Mouse (Mus musculus): ENCODE data around the gene Myo9a. TPM values are rescaled to one million over a fixed set of nuclear protein-coding genes. Genes with fewer than 3 reads are reported as not detected.
A peak's percentile ranks its signal among the peaks of the same experiment; 100 is the strongest.

The Myo9a gene
- 10 to 100 TPM; 31.8 to 42.8 TPM for polyA plus RNA-seq (2017; shearing (Covaris generic))

DNA sequence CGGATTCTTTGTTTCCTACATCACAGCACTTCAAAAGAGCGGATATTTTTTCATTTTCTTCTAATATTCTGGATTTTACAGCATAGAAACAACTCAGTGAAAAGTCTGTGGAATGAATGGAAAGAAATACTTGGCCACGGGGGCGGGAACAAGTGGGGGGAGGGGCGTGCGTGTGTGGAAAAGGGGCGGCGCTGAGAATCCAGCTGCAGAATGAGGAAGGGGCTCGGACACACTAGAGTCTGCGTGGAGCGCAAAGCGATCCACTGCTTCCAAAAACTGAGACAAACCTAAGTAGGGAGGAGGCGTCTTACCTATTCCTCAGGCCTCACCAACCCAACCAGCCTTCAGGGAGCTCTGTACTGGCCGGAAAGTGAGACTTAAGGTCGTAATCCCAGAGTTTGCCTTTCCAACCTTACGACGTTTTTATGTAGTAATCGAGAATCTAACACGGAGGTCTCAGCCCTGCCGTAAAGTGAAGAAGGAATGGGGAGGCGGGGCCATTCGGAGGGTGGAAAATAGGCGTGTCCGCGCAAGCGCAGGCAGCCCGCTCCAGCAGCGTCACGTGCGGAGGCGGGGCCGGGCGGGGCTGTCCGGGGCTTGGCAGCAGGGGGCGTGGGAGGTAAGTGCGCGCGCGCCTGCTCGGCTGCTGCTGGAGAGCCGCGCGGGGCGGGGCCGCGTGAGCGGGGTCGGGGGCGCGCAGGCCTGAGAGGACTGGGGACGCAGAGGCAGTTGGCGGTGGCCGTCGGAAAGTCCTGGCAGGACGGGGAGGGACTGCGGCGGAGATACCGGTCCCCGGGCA lies at the start of gene Myo9a, which contains the start of gene Senp8:
Myo9a (plus strand) TSS at position 630 of the 799 bp plus-strand sequence.
Senp8 (minus strand) TSS at position 444 of the 799 bp plus-strand sequence.
- peak; percentile 65 for ATAC-seq

DNA sequence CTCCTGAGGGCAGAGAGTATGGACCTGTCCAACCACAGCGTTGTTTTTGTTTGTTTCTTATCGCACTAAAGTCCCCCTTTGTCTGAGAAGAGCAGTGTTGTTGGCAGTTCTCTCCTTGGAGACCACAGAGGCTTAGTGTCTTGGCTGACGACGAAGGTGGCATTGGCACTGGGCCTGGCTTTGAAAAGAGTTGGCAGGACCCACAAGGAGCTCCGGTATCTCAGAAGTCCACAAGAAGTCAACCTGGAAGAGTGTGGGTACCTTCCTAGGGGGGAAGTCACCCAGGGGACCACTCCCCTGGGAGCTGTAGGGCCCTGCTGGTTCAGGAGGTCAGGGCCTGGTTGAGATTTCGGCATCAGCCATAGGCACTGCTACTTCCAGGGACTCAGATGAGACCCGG lies 49.6 kb upstream of the Myo9a start:
- no peak for ATAC-seq

DNA sequence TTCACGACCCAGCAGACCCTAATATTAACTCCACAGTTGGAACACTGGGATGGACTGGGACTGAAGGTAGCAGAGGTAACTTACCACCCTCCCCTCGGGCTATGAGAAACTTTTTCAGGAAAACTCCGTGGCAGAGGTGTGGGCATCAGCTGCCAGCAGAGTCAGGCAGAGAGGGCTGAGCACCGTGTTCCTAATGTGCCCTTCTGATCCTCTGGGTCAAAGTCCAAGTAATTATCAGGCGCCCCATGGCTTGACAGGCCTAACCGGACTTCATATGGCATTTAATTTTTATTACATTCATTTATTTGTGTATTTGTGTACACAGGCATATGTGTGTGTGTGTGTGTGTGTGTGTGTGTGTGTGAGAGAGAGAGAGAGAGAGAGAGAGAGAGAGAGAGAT lies 47.6 kb upstream of the Myo9a start:
- no peak for ATAC-seq

DNA sequence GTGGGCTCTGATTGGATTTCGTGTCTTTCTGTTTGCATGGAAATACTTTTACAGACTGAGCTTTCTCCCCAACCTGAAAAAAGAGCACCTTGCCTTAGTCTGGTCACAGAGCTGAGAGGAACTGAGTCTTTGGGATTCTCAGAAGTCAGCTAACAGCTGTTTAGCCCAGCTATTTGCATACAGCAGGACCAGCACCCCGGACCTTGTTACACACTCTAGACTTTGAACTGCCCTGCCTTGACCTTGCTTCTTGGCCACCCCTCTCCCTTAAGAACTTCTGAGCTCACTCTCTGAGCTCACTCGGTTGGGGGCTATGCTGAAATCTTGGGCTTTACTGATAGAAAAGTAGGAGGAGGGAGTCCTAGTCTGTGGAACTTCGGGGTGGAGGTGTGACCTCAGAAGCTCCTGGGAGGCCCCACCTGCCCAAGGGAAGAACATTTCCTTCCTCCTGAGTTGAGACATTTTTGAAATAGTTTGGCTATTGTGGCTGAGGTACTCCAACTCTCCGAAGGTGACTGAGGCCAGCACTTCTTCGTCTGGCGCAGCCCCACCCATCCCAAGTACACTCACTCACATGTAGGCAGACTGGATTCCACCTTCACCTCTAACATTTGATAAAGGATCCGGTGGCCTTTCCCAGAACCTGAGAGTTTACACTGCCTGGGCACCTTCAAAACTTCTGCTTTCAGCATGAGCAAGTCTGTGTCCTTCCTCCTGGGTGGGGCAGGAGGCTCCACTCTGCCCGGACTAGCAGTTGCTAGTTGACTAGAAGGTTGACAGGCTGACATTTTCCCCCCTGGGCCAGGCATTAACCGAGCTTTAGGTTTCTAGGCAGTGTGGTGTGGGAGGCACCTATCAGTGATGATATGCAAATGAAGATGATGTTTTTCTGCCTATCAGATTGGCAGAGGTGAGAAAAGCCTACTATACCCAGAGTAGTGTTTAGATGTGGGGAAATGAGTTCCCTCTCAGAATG lies 43.6 kb upstream of the Myo9a start:
- ATAC-seq, result no peak

DNA sequence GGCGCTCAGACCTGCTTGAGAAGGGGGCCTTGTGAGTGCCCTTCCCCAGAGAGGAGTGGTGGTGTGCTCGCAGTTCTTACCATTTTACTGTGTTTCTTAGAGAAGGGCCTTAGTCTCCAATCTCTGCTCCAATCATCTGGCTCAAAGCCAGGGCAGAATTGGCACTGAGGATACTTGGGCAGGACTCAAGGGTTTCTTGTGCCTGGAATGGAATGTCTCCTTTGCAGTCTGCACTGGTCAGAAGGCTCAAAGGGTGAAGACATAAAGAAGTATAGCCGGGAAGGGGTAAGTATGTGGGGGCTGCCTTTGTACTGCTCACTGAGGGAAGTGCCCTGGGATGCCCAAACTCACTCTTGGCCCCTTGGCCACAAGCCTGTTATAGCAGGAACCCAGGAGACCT lies 41.5 kb upstream of the Myo9a start:
- no peak for ATAC-seq

DNA sequence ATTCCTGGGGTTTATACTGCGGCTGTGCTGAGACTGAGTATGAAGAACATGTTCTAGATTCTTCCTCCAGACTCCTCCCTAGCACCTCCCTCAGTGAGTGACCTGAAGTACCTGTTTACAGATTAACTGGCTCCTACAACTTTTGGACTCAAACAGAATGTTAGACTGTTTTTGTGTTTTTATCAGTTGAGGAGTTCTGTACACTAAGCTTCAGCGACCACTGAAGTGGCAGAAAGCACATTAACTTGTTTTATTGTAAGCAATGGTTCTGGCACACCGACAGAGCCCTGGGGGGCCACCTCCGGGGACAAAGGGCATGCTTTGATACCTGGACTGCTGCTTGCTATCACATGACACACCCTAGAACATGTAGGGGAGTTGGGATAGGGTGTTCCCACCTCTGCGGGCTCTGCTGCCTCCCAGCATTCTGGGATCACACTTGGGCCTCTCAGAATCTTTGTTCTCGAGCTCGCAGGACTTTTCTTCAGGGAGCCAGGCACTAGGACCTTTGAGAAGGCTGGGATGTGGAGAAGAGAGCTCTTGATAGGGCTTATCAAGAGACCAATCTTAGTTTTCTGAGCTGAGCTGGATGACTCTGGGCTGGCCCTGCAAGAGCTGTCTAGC lies 34.3 kb upstream of the Myo9a start:
- no peak for ATAC-seq

DNA sequence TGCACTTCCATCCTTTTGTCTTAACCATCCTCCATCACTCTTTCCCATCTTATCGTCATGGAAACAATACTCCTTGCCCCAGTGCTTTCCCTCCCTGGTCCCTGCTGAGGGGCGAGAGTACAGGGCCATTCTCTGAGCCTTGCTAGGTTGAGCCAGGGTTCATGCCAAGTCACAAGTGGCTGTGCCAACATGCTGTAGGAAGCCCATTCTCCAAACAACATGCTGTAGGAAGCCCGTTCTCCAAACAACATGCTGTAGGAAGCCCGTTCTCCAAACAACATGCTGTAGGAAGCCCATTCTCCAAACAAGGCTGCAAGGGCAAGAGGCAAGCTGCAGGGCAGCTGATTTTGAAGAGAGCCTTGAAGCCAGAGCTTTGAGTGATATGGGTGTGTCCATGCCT lies 32.5 kb upstream of the Myo9a start:
- no peak for ATAC-seq

DNA sequence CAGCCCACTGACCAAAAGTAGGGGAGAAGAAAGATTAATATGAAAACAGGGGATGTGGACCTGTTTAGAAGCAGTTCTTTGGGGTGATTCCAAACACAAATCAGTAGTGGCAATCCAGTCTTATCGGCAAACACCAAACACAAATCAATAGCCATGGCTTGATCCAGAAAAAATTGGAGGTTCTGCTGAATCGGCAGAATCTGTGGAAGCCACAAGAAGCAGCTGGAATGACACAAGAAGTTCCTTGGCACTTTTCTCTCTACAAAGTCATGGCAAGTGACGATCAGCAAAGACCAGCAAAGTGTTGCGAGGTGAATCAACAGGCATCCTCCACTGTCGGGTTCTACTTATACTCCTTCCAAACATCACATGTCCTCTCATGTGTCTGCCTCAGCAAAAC lies 29.6 kb upstream of the Myo9a start:
- no peak for ATAC-seq

DNA sequence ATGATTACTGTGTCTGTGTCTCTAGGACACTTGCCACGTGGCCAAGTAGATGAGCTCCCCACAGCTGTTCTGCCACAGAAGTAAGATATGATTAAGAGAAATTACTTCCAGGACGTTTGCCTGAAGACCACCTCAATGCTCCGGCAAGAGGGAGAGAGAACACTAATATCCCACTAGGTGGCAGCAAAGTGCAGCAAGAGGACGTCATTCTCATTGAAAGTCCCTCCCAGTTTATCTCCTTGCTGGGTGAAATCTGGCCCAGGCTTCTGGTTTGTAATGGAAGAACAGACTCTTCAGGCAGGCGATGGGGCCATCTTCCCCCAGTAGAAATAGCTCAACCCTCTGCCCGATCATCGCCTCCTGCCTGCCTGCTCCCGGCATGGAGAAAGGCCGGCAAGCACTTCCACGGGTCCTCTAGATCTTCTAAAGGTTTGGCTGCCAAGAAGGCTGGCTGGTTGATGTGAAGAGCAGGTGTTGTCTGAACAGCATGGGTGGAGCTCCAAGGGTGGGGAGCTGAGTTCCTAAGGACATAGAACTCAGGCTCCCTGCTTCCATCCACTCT lies 27.5 kb upstream of the Myo9a start:
- ATAC-seq, result no peak

DNA sequence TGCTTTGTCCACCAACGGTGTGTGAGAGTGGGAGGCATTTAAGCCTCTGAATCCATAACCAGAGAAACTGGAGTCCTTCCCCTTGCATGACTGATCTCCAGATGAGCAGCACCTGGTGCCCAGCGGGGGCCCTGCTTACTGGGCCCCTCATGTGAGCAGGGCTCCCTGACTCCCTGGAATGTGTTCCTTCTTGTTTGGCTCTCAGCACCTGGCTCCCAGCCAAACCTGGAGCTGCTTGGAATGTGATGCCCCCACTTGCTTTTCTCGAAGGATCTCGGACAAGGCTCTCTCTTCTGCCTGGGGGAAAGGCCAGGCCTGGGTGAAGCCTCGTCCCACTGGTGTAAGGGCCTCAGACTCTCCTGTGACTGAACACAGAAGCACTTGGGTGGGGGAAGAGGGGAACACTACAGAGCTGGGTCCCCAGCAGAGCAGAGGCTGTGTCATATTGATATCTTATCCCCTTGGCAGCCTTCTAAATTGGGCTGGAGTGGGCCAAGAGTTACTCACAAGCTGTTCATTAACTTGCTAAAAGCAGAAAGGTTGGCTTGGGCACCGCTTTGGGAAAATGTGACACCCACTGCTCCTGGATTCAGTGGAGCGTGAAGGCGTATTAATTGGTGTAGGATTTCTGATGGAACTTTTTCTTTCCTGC lies 26.8 kb upstream of the Myo9a start:
- no peak for ATAC-seq

DNA sequence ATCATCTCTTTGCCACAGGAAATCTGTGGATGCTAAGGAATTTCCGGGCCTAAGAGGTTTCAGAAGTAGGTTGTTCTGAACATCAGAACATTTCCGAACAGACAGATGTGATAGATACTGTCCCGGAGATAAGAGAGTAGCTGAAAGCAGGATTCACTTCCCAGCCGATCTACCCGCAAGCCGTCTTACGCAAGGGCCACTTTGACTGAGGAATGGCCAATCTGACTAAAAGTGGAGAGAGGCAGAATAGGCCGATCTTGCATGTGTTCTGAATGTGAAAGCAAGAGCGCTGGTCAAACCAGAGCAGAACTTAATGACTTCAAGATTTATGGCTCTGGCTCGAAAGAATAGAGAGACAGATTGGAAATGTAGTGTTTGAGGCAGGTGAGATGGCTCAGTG lies 25.2 kb upstream of the Myo9a start:
- ATAC-seq, result no peak

DNA sequence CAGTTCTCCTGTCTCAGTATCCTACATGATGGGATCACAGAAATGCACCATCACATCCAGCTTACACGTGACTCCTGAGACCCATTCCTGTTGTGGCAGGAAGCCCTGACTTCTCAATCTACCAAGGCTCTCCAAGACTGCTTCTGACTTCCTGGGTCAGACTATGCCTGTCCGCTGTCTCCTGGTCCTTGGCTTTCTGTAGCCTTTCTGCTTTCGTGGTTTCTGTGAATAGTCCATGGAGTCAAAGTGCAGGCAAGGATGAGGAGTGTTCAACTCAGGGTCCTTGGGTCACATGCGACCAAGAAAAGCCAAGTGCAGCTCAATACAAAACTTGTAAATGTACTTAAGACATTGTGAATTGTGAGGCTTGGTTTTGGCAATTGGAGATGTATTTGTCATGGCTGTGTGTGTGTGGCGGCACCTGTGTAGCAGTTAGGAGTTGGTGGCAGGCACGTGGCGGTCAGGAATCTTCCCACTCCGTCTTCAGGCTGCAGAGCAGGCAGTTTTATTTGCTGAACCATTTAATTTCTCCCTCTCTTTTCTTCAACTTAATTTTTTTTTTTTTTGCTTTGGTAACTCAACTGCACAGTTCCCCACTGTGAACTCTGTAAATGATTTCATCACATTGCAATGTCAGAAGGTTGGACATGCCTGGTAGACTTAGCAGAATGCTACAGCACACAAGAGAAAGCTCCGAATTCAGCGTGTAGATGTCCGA lies 23.0 kb upstream of the Myo9a start:
- ATAC-seq, result no peak

DNA sequence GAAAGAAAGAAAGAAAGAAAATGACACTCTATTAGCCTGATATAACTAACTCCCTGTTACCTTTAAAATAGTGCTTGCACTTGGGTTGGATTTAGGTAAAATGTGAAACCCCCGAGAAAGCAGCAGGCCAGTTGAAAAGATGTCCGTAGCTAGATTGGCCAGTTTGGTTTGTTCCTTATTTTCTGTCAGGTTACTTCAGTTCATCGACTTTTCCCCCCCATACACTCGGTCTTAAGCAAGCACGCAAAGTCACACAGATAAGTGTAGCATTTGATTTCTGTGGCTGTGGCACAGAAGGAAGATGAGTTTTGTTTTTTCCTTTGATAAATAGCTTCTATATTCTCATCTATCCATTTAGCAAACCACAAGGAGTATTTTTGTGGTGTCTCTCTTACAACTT lies 19.6 kb upstream of the Myo9a start:
- ATAC-seq, result no peak

DNA sequence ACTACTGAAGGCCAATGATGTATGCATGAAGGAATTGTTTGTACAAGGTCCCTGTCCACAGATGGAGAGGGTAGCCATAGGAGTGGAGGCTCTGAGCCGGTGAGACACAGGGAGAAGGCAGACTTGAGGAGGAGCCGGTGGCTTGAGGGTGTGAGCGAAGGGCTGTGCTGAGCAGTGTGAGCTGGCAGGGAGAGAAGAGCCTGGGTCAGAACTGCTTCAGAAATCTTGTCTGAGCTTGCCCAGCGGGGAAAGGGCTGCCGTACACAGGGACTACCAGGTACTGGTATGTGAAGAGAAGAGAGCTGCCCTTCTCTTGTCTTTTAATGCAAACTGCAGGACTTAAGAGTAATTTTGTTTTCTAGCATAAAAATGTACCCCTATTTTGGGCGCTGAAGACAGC lies 17.6 kb upstream of the Myo9a start:
- no peak for ATAC-seq

DNA sequence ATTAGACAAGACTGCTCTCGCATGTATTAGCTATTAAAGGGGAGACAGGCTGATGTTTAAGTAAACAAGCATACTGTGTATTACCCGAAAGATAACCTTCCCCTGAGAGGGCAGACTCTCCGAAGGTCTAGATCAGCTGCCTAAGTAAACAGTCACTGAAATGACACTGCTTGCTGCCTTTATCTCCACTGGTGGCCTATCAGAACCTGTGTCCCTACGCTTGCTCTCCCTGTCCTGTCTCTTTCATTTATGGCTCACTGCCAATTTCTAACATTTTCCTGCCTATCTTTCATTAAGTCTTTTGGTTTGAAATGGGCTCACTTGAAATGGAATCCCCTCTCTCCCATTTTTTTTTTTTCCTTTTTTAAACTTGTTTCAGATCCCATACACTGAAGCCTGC lies 15.3 kb upstream of the Myo9a start:
- ATAC-seq, result no peak

DNA sequence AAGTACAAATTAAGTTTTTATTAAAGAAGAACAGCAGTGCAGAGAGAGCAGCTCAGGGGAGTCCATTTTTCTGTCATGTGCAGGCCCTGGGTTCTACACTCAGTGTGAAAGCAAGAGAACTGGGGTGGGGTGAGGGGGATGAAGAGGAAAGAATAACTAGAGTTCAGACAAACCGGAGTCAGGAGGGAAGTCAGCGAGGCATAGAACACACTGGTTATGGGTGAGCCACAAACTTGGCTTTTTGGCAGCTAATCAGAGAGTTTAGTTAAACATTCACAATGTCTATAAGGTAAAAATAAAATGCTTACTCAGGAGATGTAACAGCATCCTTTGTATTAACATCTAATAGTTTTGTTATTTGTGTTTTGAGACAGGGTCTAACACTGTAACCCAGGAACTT lies 10.1 kb upstream of the Myo9a start:
- ATAC-seq, result no peak

DNA sequence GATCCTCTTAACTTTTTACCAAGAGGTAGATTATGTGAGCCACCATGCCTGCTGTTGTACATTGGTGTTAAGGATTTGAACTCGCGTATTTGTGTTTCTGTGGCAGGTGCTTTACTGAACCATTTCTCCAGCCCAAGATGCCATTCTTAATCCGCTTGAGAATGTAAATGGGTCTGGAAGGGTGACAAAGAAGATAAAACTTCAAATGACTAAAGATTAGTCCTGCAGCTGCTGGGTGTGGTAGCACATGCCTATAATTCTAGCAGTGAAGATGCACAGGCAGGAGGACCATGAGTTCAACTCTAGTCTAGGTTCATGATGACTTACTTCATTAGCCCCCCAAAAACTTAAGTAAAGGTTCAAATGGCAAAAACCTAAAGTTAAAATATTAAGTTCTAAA lies 6.8 kb upstream of the Myo9a start:
- no peak for ATAC-seq

DNA sequence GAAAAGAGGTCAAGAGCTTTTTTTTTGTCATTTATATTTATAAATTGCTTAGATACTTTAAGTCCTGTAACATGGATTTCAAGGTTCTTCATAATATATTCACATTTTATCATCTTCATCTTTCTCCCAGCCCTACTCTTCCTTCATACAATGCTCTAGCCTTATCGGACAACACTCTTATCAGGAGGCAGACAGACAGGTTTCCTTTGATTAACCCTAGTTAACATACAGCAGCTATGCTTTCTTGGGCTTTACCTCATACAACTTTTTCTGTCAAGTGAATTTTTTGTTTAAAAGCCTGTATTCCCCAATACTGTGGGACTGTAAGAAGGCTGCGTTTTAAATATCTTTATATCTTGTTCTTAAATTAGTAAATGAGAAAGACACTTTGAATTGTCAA lies 2.3 kb upstream of the Myo9a start:
- ATAC-seq, result no peak

DNA sequence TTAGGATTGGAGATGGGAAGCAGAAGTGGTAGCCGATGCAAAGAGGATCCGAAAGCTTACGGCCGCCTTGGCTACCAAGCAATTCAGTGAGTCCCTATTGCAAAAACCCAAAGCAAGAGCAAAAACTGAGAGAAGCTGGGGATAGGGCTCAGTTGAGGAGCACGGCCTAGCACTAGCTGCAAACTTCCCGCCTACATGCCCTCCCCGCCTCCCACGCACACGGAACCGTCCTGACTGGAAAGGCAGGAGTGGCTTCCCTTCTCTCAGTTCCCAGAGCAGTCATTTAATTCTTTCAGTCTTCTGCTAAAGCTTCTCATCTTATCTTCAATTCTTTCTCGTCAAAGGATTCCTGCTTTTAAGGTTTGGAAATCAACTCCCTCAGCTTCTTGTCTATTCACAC lies 1.7 kb upstream of the Myo9a start:
- ATAC-seq, result no peak

DNA sequence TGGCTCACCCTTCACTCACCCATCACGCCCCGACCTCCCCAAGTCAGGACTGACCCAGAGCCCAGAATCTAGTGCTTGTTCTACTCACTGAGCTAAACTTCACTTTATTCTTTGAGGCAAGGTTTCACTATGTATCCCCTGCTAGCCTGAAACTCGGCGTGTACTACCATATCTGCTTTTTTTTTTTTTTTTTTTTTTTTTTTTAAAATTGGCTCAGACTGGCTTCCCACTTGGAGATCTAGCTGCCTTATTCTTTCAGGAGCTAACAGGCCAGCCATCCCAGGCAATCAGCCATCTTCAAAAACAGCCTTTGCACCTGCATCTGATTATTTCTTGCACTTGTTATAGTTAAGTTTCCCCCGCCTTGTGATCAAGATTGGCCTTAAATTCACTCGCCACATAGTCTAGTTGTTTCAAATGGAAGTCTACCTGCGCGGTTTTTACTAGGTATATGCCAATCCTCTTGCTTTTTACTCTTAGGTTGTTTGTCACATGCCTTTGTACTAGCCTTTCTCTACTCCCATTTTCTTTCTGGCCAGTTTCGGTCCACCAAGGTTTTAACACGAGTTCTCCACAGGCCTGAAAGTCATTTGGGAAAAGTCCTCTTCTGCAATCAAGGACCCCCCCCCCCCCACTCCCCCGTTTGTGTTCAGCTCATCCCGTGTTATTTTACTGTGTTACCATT lies 973 bp upstream of the Myo9a start:
- no peak for ATAC-seq

DNA sequence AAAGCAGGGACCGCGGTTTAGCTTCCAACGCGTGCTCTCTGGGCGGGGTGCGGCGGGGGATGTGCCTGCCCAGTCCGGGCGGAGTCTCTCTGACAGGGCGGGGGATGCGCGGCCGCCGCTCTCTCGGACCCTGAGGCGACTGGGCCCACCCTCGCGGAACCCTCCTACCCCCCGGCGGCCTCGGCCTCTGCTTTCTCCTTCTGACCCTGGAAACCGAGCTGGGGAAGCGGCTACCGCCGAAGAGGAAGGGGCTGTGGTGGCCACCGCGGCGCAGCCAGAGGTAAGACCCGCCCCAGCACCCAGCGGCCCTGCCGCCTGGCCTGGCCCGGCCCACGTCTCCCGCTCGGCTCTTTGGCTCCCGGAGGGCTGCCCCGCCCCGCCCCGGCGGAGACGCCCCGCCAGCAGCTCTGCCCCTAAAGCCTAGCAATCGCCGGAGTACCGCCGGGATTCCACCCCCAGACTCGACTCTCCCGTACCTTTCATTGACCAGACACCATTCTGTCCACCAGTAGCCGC lies 428 bp downstream of the Myo9a start:
- peak; percentile 75 for ATAC-seq

All from activated CD4-positive, CD25-positive, alpha-beta regulatory T cell, adult 4 months (primary cell).